Mouse (Mus musculus) heart, embryonic 11.5 days (tissue): ENCODE measurements around the gene Itgal. TPM values are rescaled to one million over a fixed set of nuclear protein-coding genes. Genes with fewer than 3 reads are reported as not detected.

Experiments used
- ATAC-seq: fragments of 200-750 bp; cut with Nextera tagmentation; replicated peaks from 2 replicates; pipeline ENCODE4 v1.8.0; 2017; ENCODE audit warnings: moderate library complexity; ENCODE audit not compliant: insufficient number of reproducible peaks, low FRiP score, low TSS enrichment
- H3K27ac ChIP-seq: fragments of 300-500 bp; sonication (generic); 2 replicates; pipeline ENCODE4 v1.5.1; 2014; ENCODE audit warnings: mild to moderate bottlenecking, low read depth, low read length
- H3K27me3 ChIP-seq: fragments of 300-500 bp; sonication (generic); 2 replicates; pipeline ENCODE4 v1.6.1; 2014; ENCODE audit warnings: mild to moderate bottlenecking, low read length, mixed read lengths; ENCODE audit not compliant: control insufficient read depth, insufficient read depth
- H3K36me3 ChIP-seq: fragments of 300-500 bp; sonication (generic); 2 replicates; pipeline ENCODE4 v1.6.1; 2014; ENCODE audit warnings: mild to moderate bottlenecking, low read length, moderate library complexity, mixed read lengths; ENCODE audit not compliant: control insufficient read depth, insufficient read depth
- H3K4me1 ChIP-seq: fragments of 300-500 bp; sonication (generic); 2 replicates; pipeline ENCODE4 v1.6.1; 2014; ENCODE audit warnings: low read length; ENCODE audit not compliant: control insufficient read depth, insufficient read depth
- H3K4me2 ChIP-seq: fragments of 300-500 bp; sonication (generic); 2 replicates; pipeline ENCODE4 v1.6.1; 2014; ENCODE audit warnings: mild to moderate bottlenecking, moderate library complexity
- H3K4me3 ChIP-seq: fragments of 300-500 bp; sonication (generic); 2 replicates; pipeline ENCODE4 v1.5.1; 2014; ENCODE audit warnings: low read depth, low read length
- H3K9ac ChIP-seq: fragments of 300-500 bp; sonication (generic); 2 replicates; pipeline ENCODE4 v1.6.1; 2014; ENCODE audit warnings: mild to moderate bottlenecking, low read depth, low read length, moderate library complexity
- H3K9me3 ChIP-seq: fragments of 300-500 bp; sonication (generic); replicated peaks from 2 replicates; pipeline ENCODE4 v1.6.1; 2016; ENCODE audit warnings: low read length; ENCODE audit not compliant: control insufficient read depth
- WGBS: fragments of 180-500 bp; shearing (Covaris S2); extraction: QIAGEN DNeasy Blood & Tissue Kit; methylation state at CpG from one replicate; pipeline ENCODE4 v1.1.7; 2014; ENCODE audit not compliant: insufficient replicate concordance; 5-methylcytosine and 5-hydroxymethylcytosine counted together
- polyA plus RNA-seq: library from polyadenylated mRNA; unstranded; fragments of >200 nt; fragmentation: Nextera tagmentation; extraction: Ambion mirVana; gene quantifications from 2 replicates; pipeline ENCODE4 v1.2.1, GENCODE M21; 2014

Itgal gene
- polyA plus RNA-seq, 1 experiment from 2014 or later, result 0.46 TPM

GRCm38 (mm10) chr7:127273118-127273923, 22.7 kb upstream of the Itgal start:
- Histone ChIP-seq H3K4me2 (peak overlapping the region; percentile 72), H3K27ac (peak overlapping the region; percentile 79), H3K36me3 (peaks cover 7% of the 10 kb centered on the region), H3K9ac (peak overlapping the region; percentile 92), H3K4me1 (peaks cover 11% of the 10 kb centered on the region), H3K4me3 (peak overlapping the region; percentile 81), H3K9me3 (no peaks in the 10 kb centered on the region; the same call in 1 of the 2 replicates), H3K27me3 (no peaks in the 10 kb centered on the region)
- 12% methylated on average over 50 of the region's 50 CpGs for WGBS
- ATAC-seq, result peak; percentile 44

- peak; percentile 90 for ATAC-seq
- Histone ChIP-seq H3K36me3 (peaks cover 7% of the 10 kb centered on the region), H3K27me3 (no peaks in the 10 kb centered on the region), H3K9ac (peak within 1 kb of the TSS; percentile 92), H3K27ac (peak within 1 kb of the TSS; percentile 79), H3K4me1 (peaks cover 11% of the 10 kb centered on the region), H3K4me2 (peak within 1 kb of the TSS; percentile 72), H3K4me3 (peak within 1 kb of the TSS; percentile 81), H3K9me3 (no peaks in the 10 kb centered on the region)
- WGBS, result 3% methylated on average over 39 of the region's 39 CpGs
These were observed 21.9 kb upstream of the Itgal start, which contains the start of gene Sephs2 for GRCm38 (mm10) chr7:127273925-127274789. Gene Sephs2, minus strand, starts transcription at chr7:127274055.

- no peak for ATAC-seq
- Histone ChIP-seq H3K9ac (no peak overlapping the region), H3K4me3 (no peak overlapping the region), H3K36me3 (peaks cover 4% of the 10 kb centered on the region; the same call in 1 of the 2 replicates), H3K27me3 (no peaks in the 10 kb centered on the region), H3K4me2 (no peak overlapping the region), H3K9me3 (no peaks in the 10 kb centered on the region), H3K4me1 (peaks cover 11% of the 10 kb centered on the region), H3K27ac (no peak overlapping the region)
- WGBS, result 72% methylated on average over 5 of the region's 5 CpGs
These were observed 19.5 kb upstream of the Itgal start for GRCm38 (mm10) chr7:127276519-127276961.

- Histone ChIP-seq H3K4me3 (no peak overlapping the region), H3K4me1 (no peaks in the 10 kb centered on the region; the same call in none of the 2 replicates), H3K27me3 (no peaks in the 10 kb centered on the region), H3K4me2 (no peak overlapping the region), H3K9me3 (no peaks in the 10 kb centered on the region), H3K9ac (no peak overlapping the region), H3K27ac (no peak overlapping the region), H3K36me3 (no peaks in the 10 kb centered on the region)
- WGBS, result 25% methylated on average over 8 of the region's 8 CpGs
- no peak for ATAC-seq
These were observed 17.7 kb upstream of the Itgal start for GRCm38 (mm10) chr7:127278311-127278710.

- Histone ChIP-seq H3K9me3 (no peaks in the 10 kb centered on the region), H3K4me3 (no peak overlapping the region), H3K9ac (no peak overlapping the region), H3K27ac (no peak overlapping the region), H3K4me2 (no peak overlapping the region), H3K36me3 (no peaks in the 10 kb centered on the region), H3K4me1 (no peaks in the 10 kb centered on the region; the same call in 1 of the 2 replicates), H3K27me3 (no peaks in the 10 kb centered on the region)
- 43% methylated on average over 3 of the region's 3 CpGs for WGBS
- ATAC-seq, result no peak
These were observed 16.0 kb upstream of the Itgal start for GRCm38 (mm10) chr7:127280092-127280491.

- Histone ChIP-seq H3K4me2 (no peak overlapping the region), H3K4me1 (no peaks in the 10 kb centered on the region; the same call in 1 of the 2 replicates), H3K9me3 (no peaks in the 10 kb centered on the region), H3K27ac (no peak overlapping the region), H3K4me3 (no peak overlapping the region), H3K27me3 (no peaks in the 10 kb centered on the region), H3K36me3 (no peaks in the 10 kb centered on the region), H3K9ac (no peak overlapping the region)
- ATAC-seq, result no peak
- WGBS, result 54% methylated on average over 4 of the region's 4 CpGs
These were observed 14.9 kb upstream of the Itgal start for GRCm38 (mm10) chr7:127281114-127281513.

GRCm38 (mm10) chr7:127282190-127282589, 13.9 kb upstream of the Itgal start:
- ATAC-seq, result no peak
- H3K27me3 ChIP-seq, result no peaks in the 10 kb centered on the region
- H3K4me3 ChIP-seq, result no peak overlapping the region
- H3K4me2 ChIP-seq, result no peak overlapping the region
- no peaks in the 10 kb centered on the region; the same call in 1 of the 2 replicates for H3K4me1 ChIP-seq
- no peaks in the 10 kb centered on the region for H3K36me3 ChIP-seq
- H3K9ac ChIP-seq, result no peak overlapping the region
- H3K27ac ChIP-seq, result no peak overlapping the region
- 76% methylated on average over 2 of the region's 2 CpGs for WGBS
- no peaks in the 10 kb centered on the region for H3K9me3 ChIP-seq

GRCm38 (mm10) chr7:127285154-127285553, 10.9 kb upstream of the Itgal start:
- 54% methylated on average over 10 of the region's 10 CpGs for WGBS
- no peak overlapping the region for H3K4me2 ChIP-seq
- H3K4me1 ChIP-seq, result no peaks in the 10 kb centered on the region; the same call in 1 of the 2 replicates
- no peaks in the 10 kb centered on the region for H3K36me3 ChIP-seq
- no peak overlapping the region for H3K27ac ChIP-seq
- no peak overlapping the region for H3K9ac ChIP-seq
- no peak overlapping the region for H3K4me3 ChIP-seq
- peaks cover 10% of the 10 kb centered on the region for H3K9me3 ChIP-seq
- ATAC-seq, result no peak
- H3K27me3 ChIP-seq, result no peaks in the 10 kb centered on the region
